Mouse (Mus musculus) macrophage (primary cell): ENCODE measurements around the gene Mov10l1. TPM values are rescaled to one million over a fixed set of nuclear protein-coding genes. Genes with fewer than 3 reads are reported as not detected.

Experiments
- H3K27ac ChIP-seq: fragments of 350-480 bp; formaldehyde crosslinking; 2 replicates; pipeline ENCODE4 v1.9.0; 2021
- H3K36me3 ChIP-seq: fragments of 350-480 bp; formaldehyde crosslinking; 2 replicates; pipeline ENCODE4 v1.9.0; 2021; ENCODE audit errors: inconsistent target
- H3K4me3 ChIP-seq: fragments of 350-480 bp; formaldehyde crosslinking; 2 replicates; pipeline ENCODE4 v1.9.0; 2021; ENCODE audit errors: inconsistent target
- H3K79me2 ChIP-seq: fragments of 350-480 bp; formaldehyde crosslinking; 2 replicates; pipeline ENCODE4 v1.9.0; 2021; ENCODE audit errors: inconsistent target
- WGBS: methylation state at CpG from one replicate; pipeline ENCODE4 v1.1.7; 2026; ENCODE audit warnings: inconsistent platforms; ENCODE audit not compliant: missing documents; 5-methylcytosine and 5-hydroxymethylcytosine counted together
- polyA plus RNA-seq: library from polyadenylated mRNA; stranded (reverse); fragments of 250-400 nt; gene quantifications from 3 replicates; pipeline ENCODE4 v1.2.4, GENCODE M21; 2018; ENCODE audit warnings: inconsistent platforms

Gene Mov10l1
- polyA plus RNA-seq, 1 experiment from 2014 or later, result not detected

- H3K4me3 ChIP-seq, result no peak overlapping the region
- no peaks in the 10 kb centered on the region for H3K79me2 ChIP-seq
- H3K27ac ChIP-seq, result no peak overlapping the region
- WGBS, result 100% methylated on average over 6 of the region's 8 CpGs
- peaks cover 86% of the 10 kb centered on the region for H3K36me3 ChIP-seq
These were observed 121.7 kb downstream of the Mov10l1 start for GRCm38 (mm10) chr15:89104425-89104824.

Other genes with a start within 250 kb of the Mov10l1 start
- 24.4 to 27.9 TPM (median 25.9 TPM) in 3 replicates for gene Brd1, start 248.7 kb upstream of the Mov10l1 start, polyA plus RNA-seq
- gene Zbed4, start 231.2 kb upstream of the Mov10l1 start, polyA plus RNA-seq, result 10.9 to 13.5 TPM (median 12.4 TPM) in 3 replicates
- gene Alg12, start 163.6 kb upstream of the Mov10l1 start, polyA plus RNA-seq, result 12.8 to 16.9 TPM (median 14.4 TPM) in 3 replicates
- gene Creld2, start 163.3 kb upstream of the Mov10l1 start, polyA plus RNA-seq, result 23.5 to 44.3 TPM (median 25.4 TPM) in 3 replicates
- gene Pim3, start 120.7 kb upstream of the Mov10l1 start, polyA plus RNA-seq, result 2.9 to 8.0 TPM (median 7.6 TPM) in 3 replicates
- not detected in 3 replicates for gene Ttll8, start 28.5 kb upstream of the Mov10l1 start, polyA plus RNA-seq
- not detected in 3 replicates for gene Mlc1, start 3.9 kb upstream of the Mov10l1 start, polyA plus RNA-seq
- gene Panx2, start 76.8 kb downstream of the Mov10l1 start, polyA plus RNA-seq, result not detected in 3 replicates
- 23.0 to 34.3 TPM (median 32.0 TPM) in 3 replicates for gene Trabd, start 92.2 kb downstream of the Mov10l1 start, polyA plus RNA-seq
- gene Selenoo, start 106.2 kb downstream of the Mov10l1 start, polyA plus RNA-seq, result 8.4 to 19.1 TPM (median 10.8 TPM) in 3 replicates
- 4.1 to 8.3 TPM (median 6.3 TPM) in 3 replicates for gene Tubgcp6, start 140.2 kb downstream of the Mov10l1 start, polyA plus RNA-seq
- gene Hdac10, start 145.8 kb downstream of the Mov10l1 start, polyA plus RNA-seq, result 3.9 to 7.2 TPM (median 5.5 TPM) in 3 replicates
- gene Mapk12, start 157.8 kb downstream of the Mov10l1 start, polyA plus RNA-seq, result 0.09 TPM in 1 of 3 replicates, not detected in the others
- 0.79 to 2.1 TPM (median 1.5 TPM) in 3 replicates for gene Mapk11, start 166.7 kb downstream of the Mov10l1 start, polyA plus RNA-seq
- gene Plxnb2, start 197.9 kb downstream of the Mov10l1 start, polyA plus RNA-seq, result 226 to 333 TPM (median 246 TPM) in 3 replicates
- 0.80 to 2.0 TPM (median 1.1 TPM) in 3 replicates for gene Dennd6b, start 213.6 kb downstream of the Mov10l1 start, polyA plus RNA-seq
- gene Ppp6r2, start 228.6 kb downstream of the Mov10l1 start, polyA plus RNA-seq, result 15.7 to 23.8 TPM (median 17.1 TPM) in 3 replicates